Mouse (Mus musculus): ENCODE data around the gene Abcg1. TPM values are rescaled to one million over a fixed set of nuclear protein-coding genes. Genes with fewer than 3 reads are reported as not detected.

The Abcg1 gene
- total RNA-seq, 2 experiments from 2014 or later = 5.1 to 8.5 TPM

DNA sequence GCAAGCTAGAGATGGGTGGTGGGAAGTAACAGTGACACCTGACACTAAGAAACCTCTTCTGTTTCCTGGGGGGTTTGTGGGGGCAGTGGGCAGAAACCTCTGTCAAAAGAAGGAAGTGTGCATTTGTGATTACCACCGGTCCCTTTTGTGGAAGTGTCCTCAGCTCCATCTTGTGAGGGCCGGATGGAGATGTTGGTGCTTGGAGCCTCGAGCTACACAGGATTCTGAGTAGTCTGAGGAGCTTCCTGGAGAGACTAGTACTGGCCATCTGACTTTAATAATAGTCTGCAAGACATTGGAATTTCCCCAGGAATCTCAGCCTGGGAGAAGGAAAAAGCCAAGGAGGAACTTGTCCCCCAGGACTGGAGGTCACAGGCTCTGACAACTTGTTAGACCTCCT is 17.2 kb downstream of the Abcg1 start:
- intact Hi-C loops (cut with DNase I) = loop anchor here (2.0 kb wide), 1 partner anchor 14 kb away; no protein-coding TSS in a partner anchor
- DNase-seq = no peak

DNA sequence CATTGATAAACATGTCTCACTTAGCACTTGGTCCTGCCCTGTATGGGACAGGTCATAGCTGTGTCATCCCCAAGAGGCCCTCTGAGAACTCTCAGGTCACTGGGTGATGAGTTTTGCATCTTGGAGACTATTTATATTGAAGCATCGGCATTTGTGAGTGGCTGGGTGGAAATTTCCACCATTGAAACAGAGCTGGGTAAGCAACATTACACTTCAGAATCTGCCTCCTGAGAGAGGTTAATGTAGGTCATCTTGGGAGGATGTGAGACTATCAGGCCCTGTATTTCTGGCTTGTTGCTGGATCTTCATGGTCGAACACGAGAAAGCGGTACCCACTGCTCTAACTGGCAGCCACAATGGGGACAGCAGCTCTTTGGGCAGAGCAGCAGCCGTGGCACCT is 18.0 kb downstream of the Abcg1 start:
- DNase-seq = no peak

DNA sequence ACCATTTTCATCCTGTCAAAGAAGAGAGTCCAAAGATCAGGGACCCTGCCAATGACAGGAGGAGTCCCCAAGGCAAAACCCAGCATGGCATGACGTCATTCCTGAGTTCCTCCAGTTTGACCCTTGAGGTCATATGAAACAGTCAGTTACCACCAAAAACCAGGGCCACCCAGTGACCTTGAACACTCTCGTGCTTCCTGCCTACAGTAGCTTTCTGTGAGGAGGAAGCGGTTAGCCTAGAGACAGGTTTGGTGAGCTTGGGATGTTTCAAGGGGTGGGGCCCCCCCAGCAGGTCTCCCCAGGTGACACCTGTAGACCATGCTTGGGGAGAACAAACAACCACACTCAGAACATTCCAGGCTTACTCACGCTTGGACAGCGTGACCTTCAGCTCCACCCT is 20.1 kb downstream of the Abcg1 start:
- intact Hi-C loops (cut with DNase I) = no loop called here
- DNase-seq = no peak

More for the DNA sequence above, 18.0 kb downstream of the Abcg1 start:
- intact Hi-C loops (cut with DNase I) = loop anchor here (2.0 kb wide), 1 partner anchor 15 kb away; no protein-coding TSS in a partner anchor

DNA sequence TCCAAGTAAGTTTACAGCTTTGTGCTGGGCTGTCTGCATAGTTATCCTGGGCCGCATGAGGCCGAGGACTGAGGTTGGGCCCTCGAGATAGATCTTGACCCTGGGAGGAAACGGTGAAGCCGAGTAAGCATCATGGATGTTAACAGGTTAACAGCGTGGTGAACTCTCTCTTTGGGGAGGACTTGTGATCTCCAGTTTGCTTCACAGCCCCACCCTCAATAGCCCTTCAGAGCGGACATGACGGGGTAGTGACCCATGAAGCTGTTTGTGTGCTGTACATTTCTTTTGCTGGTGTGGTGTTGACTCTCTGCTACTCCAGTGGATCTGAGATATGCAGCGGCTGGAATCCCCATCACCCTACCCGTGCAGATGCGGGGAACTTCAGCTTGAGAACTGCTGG is 21.1 kb downstream of the Abcg1 start:
- no peak for DNase-seq
- intact Hi-C loops (cut with DNase I) = no loop called here

DNA sequence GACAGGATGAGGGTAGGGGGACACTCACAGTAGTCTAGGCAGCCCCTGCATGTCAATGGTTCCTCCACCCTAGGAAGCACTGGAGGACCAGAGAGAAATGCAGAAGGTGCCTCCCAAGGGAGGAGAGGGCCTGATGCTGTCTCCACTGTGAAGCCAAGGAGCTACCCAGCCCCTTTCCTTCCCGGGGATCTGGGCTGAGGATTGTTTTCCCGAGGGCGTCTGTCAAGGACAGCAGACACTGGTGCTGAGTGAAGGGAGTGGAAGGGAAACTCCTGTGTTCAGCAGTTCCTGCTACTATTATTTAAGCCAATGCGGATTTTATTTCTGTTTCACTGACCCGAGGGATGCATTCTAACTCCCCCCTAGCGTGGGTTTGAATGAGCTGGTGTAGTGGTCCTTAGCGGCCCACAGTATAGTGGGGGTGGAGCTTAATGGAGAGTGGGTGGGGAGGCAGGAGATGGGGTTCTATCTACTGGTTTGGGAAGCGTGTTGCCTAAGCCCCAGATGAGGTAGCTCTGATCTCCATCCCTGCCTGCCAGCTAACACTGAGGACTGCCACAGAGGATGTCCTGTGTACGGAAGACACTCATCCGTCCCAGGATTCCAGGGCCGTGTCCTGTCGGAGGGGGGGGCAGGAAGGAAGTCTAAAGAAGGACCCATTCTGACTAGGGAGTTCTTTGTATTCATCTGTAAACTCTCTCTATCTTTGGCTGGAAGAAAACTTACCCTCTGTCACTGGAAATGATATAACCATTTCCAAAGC is 21.8 kb downstream of the Abcg1 start:
- intact Hi-C loops (cut with DNase I) = no loop called here
- no peak for DNase-seq

DNA sequence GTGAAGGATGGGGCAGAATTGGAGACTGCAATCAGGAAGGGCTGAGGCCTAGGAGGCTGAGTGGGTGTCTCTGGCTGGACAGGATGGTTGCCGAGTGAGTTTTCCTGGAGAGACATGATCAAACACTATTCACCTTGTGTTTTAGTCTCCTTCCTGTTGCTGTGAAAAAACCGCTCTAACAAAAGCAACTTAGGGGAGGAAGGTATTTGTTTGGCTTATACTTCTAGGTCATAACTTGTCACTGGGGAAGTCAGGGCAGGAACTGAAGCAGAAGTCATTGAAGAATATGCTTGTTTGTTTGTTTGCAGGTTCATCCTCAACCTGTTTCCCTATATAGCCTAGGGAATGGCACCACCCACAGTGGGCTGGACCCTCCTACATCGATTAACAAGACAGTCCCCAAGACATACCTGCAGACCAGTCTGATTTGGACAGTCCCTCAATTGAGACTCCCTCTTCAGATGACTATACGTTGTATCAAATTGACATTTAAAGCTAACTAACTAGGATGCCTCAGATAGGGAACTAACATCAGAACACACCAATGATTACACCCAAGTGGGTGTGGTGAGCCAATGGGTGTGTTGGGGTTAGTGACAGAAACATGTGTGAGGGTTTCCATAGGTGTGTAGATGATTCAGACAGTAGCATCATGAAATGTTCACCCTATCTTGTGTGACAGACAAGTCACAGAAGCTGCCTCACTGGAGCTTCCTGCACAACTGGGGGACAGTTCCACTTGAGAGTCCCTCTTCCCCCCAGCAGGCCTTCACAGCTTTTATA is 25.0 kb downstream of the Abcg1 start:
- intact Hi-C loops (cut with DNase I) = loop anchor here (5.0 kb wide), 1 partner anchor 35 kb away; no protein-coding TSS in a partner anchor
- no peak for DNase-seq

DNA sequence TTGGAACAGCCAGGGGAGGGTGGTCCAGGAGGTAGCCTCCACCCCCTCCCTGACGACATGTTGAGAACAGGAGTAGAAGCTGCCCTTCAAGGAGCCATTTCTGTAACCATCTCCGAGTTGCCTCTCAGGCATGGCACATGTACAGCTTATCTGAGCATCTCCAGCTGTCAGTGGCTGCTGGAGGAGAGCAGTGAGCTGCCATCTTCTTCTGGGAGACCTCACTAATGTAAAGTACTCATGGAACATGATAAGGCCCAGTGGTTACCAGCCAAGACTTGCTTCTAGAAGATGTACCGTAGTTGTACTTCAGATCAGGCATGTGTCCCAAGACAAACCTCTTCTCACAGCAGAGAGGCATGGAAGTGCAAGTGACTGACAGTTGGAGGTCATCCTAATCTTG is 28.0 kb downstream of the Abcg1 start:
- intact Hi-C loops (cut with DNase I) = loop anchor here (5.0 kb wide), 1 partner anchor 53 kb away; no protein-coding TSS in a partner anchor
- no peak for DNase-seq

DNA sequence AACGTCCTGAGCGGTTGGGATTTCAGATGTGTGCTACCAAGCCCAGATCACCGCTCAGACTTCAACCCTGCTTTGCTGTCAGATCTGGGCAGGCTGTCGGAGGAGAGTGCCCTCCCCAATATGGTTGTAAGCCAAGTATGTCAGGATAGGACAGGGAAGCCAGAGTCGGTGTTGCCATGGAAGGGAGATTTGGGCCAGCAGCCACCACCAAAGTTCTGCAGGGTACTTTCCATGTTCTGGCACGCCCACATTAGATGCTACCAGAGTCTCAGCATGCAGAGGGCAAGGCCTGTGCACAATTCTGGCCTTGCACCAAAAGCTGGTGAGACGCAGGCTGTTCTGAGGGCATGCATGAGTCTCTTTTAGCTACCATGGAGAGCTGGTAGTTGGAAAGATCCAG is 28.7 kb downstream of the Abcg1 start:
- intact Hi-C loops (cut with DNase I) = loop anchor here (5.0 kb wide), 1 partner anchor 54 kb away; no protein-coding TSS in a partner anchor
- no peak for DNase-seq

DNA sequence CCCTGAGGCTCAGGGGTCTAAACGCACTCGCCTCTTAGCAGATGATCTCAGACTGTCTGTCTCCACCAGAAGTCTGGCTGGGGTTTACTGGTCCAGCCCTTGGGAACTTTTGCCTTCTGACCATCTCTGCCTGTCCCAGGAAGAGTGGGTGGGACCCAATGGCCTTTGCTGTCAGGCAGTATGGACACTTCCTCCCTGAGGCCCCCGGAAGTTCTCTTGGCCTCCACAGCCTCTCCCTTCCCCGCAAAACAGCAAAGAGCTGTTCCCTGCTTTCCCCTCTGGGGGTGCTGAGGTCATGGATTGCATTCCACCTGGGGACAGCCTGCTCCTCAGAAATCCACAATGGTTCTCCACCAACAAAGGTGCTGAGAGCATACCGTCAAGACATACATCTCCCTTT is 31.2 kb downstream of the Abcg1 start:
- DNase-seq = no peak
- intact Hi-C loops (cut with DNase I) = loop anchor here (5.0 kb wide), 1 partner anchor 56 kb away; no protein-coding TSS in a partner anchor

DNA sequence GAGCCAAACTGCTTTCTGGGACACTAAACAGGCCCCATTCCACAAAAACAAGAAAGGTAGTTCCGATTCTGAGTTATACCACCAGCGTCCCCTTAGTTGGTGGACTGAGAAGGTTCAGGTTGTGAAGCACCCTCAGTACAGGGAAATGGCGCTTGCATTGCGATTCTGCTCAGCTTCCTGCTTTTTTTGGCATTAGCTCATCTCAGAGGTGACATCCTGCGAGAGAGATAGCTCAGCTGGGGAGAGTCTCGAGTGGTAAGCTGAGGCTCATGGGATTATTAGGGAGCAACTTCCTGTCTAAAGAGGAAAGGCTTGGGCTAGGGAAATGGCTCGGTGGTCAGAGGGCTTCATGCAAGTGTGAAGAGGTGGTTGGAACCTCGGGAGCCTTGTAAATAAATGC is 32.4 kb downstream of the Abcg1 start:
- DNase-seq = no peak
- intact Hi-C loops (cut with DNase I) = loop anchor here (5.0 kb wide), 1 partner anchor 58 kb away; no protein-coding TSS in a partner anchor

DNA sequence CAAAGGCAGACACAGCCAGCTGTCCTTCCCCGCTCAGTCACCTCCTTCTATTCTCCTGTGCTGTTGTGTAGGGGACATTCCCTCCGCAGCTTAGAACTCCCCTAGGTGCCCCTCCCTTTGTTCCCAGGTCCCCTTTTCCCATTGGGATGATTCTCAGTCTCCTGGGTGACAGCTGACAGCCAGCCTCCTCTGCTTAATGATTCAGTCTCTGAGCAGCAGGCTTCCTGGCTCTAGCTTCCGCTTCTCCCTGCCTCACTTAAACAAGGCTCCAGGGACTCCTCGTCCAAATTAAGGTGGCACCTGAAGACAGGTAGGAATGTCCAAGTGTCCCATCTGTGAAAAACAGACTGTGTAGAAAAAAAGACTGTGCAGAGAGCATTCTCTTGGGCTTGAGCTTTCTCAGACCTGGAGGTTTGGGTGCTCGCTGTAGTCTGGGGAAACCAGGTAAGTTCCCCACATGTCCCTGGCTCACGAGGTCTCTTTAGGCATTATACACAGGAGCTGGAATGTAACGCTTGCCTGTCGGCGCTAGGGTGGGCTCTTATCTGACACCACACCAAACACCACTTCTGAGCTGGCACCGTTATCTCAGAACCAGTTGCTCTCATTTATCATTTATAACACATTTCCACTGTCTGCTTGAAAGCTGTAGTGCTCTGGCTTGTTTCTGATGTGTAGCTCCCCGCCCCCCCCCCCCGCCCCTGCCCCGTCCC is 33.7 kb downstream of the Abcg1 start:
- intact Hi-C loops (cut with DNase I) = no loop called here
- DNase-seq = no peak

DNA sequence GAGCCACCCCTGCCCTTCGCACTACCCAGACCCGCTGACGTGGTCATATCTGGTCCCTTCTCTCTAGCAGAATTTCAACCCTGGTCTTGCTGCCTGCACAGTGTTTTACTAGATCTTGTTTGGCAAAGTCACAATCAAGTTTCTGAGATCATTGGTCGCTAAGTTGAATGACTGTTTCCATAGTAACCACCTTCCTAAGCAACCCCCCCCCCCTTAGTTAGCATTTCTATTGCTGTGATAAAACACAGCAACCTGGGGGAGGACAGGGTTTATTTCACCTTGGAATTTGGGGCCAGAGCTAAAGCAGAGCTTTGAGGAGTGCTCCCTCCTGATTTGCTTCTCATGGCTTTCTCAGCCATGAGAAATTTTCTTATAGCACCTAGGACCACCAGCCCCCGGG is 37.3 kb downstream of the Abcg1 start:
- no peak for DNase-seq
- intact Hi-C loops (cut with DNase I) = no loop called here

DNA sequence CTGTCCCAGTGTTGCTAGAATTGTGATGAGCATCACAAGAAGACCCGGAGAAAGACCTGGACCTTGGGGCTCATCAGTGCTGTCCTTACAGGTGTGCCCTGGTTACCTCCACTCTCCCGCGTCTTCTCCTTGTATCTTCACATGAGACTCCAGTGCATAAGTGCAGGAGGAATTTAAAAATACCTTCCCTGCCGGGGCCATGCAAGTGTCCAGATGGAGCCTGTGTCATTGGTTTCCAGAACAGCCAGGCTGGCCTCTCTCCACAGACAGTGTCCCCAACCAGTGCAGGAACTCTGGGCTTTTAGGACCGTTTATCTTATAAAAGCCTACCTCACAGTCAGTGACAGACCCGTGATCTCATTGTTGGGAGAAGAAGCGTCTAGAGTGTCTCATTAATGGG is 38.1 kb downstream of the Abcg1 start:
- intact Hi-C loops (cut with DNase I) = no loop called here
- DNase-seq = no peak

DNA sequence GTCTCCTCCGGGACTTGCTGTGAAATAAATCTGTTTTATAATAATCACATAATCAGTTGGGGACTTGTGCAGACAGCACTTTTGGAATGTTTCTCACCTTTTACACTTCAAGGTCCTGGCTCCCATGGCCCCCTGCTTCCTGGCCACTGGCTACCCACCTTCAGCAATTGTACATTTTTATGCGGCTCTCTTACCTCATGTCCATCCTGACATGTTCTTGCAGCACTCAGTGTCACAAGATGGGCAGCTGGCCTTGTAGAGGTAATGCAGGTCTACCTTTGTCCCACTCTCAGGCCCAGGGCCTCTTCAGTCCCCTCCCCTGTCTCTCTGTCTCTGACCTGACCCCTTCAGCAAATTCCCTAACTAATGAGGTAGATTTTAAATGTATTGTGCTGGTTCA is 39.4 kb downstream of the Abcg1 start:
- no peak for DNase-seq
- intact Hi-C loops (cut with DNase I) = no loop called here

DNA sequence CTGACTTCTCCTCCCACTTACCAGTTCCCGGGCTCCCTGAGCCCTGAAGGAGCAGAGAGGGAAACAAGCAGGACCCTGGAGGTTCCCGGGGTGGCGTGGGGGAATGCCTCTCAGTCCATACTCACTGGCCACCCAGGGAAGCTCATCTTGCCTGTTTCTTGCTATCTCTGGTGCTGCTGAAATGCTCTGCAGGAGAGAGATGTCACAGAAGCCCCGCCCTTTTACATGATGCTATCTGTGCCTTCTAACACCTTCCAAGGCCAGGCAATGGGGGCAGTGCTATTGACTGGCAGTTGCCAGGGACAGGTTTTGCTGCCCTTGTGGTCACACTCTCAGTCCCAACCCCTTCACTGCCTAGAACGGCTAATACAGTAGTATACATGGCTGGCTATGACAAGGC is 41.3 kb downstream of the Abcg1 start:
- no peak for DNase-seq
- intact Hi-C loops (cut with DNase I) = no loop called here

DNA sequence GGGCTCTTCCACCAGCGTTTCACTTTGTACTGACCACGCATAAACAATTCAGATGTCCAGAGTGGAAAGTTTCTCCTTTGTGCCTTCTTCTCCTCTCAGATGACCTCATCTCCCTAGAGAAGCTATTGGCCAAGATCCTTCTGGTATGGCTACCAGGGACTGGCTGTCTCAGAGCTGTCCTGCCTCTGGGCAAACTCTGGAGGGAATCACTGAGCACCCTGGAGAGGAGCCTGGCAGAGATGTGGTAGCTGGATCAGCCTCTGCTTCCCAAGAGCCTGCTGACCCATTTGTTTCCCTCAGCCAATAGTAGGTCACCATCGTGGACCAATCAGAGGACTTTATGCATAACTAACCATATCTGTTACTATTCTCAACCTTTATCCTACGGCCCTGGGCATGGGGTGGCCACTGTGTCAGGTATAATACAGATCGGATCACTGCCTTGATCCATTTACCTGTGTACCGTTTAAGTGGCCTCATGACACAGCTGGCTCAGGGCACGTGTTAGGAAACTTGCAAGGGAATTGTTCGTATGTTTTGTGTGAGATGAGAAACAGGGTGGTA is 45.6 kb downstream of the Abcg1 start:
- intact Hi-C loops (cut with DNase I) = no loop called here

DNA sequence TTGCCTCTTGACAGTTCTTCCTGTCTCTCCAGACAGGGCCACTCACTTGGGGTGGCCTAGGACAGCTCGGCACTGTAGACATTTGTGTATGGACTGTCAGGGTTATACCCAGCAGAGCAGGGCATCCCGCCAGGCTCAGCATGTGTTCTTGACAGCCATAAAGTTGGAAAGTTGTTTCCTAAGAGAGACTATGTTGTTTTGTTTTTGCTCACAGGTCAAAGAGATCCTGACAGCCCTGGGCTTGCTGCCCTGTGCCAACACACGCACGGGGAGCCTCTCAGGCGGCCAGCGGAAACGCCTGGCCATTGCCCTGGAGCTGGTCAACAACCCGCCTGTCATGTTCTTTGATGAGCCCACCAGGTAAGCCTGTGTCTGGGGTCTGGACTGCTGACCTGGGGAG is 46.3 kb downstream of the Abcg1 start:
- intact Hi-C loops (cut with DNase I) = no loop called here
- DNase-seq = no peak

More for the DNA sequence above, 45.6 kb downstream of the Abcg1 start:
- DNase-seq = no peak

DNA sequence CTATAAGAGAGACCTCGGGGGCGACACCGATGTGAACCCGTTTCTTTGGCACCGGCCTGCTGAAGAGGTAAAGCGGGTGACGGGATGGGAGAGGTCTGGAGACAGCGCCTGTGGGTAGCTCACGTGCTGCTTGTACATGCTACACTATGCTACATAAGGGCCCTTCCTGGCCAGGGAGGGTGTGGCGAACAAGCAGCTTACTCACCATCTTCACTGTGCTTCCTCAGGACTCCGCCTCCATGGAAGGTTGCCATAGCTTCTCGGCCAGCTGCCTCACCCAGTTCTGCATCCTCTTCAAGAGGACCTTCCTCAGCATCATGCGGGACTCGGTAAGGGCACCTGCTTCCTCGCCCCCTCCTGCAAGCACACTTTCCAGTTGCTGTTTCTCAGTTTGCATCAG is 50.9 kb downstream of the Abcg1 start:
- intact Hi-C loops (cut with DNase I) = no loop called here

DNA sequence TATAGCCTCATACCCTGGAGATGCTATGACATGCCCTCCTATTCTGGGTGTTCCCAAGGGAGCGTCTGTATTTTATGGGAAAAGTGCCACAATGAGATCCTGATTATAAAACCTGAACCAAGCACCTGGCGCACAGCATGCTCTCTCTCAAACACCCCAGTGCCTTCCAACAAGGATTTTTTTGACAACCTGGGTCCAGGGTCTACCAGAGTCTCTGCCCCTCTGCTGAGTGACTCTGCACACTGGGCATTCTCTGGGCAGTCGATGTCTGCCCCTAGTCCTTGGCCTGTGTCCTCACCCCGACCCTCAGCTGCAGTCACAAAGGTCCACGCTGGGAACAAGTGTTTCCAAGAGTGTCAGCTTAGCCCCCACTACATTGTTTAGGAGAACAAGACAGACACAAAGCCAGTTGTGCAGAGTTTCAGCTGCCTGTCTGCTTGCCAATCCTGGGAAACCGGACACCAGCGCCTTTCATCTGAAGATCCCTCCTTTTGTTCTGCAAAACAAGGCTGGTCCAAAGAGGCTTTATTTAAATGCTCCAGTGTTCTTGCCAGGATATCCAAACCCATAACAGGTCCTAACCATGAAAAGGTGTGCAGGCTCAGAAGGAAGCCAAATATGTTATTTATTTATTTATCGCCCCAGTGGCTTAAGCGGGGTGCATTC is 55.8 kb downstream of the Abcg1 start:
- DNase-seq = no peak
- intact Hi-C loops (cut with DNase I) = no loop called here

More for the DNA sequence above, 50.9 kb downstream of the Abcg1 start:
- DNase-seq = no peak

DNA sequence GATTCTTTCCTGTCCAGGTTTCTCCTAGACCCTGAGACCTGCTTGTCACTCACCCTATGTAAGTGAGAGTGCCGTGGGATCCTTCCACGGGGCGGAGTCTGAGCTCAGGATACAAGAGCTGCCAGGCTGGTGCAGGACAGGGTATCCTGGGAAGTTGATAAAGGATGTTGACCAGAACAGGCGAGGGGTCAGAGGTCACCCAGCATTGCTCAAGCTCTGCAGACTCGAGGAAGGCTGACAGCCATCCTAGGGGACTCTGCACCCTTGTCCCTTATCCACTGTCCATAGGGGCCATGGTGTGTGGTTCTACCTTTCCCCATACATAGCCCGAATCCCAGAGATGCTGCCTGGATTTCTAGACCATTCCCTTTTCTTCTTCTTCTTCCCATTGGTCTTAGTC is 58.6 kb downstream of the Abcg1 start:
- no peak for DNase-seq
- intact Hi-C loops (cut with DNase I) = loop anchor here (5.0 kb wide), 1 partner anchor 34 kb away; no protein-coding TSS in a partner anchor
